Mouse (Mus musculus) intestine, postnatal 0 days (tissue): ENCODE results near the gene Vmn1r85. TPM values are rescaled to one million over a fixed set of nuclear protein-coding genes. Genes with fewer than 3 reads are reported as not detected.
A peak's percentile ranks its signal among the peaks of the same experiment; 100 is the strongest.

Experiments
- ATAC-seq: fragments of 200-750 bp; cut with Nextera tagmentation; 2 replicates; pipeline ENCODE4 v1.8.0; 2017; ENCODE audit warnings: mild to moderate bottlenecking, moderate TSS enrichment, moderate library complexity
- H3K27ac ChIP-seq: fragments of 300-500 bp; sonication (generic); 2 replicates; pipeline ENCODE4 v1.5.1; 2014; ENCODE audit warnings: mild to moderate bottlenecking, low read depth, low read length, moderate library complexity
- H3K27me3 ChIP-seq: fragments of 300-500 bp; sonication (generic); replicated peaks from 2 replicates; pipeline ENCODE4 v1.6.1; 2014; ENCODE audit warnings: low read length, mixed read lengths; ENCODE audit not compliant: control insufficient read depth, insufficient read depth
- H3K36me3 ChIP-seq: fragments of 300-500 bp; sonication (generic); 2 replicates; pipeline ENCODE4 v1.6.1; 2014; ENCODE audit warnings: mild to moderate bottlenecking, moderate library complexity; ENCODE audit not compliant: control insufficient read depth, insufficient read depth
- H3K4me1 ChIP-seq: fragments of 300-500 bp; sonication (generic); replicated peaks from 2 replicates; pipeline ENCODE4 v1.6.1; 2014; ENCODE audit warnings: antibody characterized with exemption, low read length, mixed read lengths; ENCODE audit not compliant: control insufficient read depth, insufficient read depth
- H3K4me2 ChIP-seq: fragments of 300-500 bp; sonication (generic); replicated peaks from 2 replicates; pipeline ENCODE4 v1.6.1; 2014; ENCODE audit warnings: low read depth, mild to moderate bottlenecking, moderate library complexity
- H3K4me3 ChIP-seq: fragments of 300-500 bp; sonication (generic); 2 replicates; pipeline ENCODE4 v1.5.1; 2014; ENCODE audit warnings: low read depth, low read length
- H3K9ac ChIP-seq: fragments of 300-500 bp; sonication (generic); 2 replicates; pipeline ENCODE4 v1.6.1; 2014; ENCODE audit warnings: mild to moderate bottlenecking, low read depth, low read length
- H3K9me3 ChIP-seq: fragments of 300-500 bp; sonication (generic); 2 replicates; pipeline ENCODE4 v1.6.1; 2016; ENCODE audit warnings: mixed run types; ENCODE audit not compliant: control insufficient read depth
- CTCF ChIP-seq: sonication (generic); IDR thresholded peaks from 2 replicates; pipeline ENCODE4 v1.5.1; 2016; ENCODE audit warnings: low read depth, mild to moderate bottlenecking, control low read depth, antibody characterized with exemption, moderate library complexity
- WGBS: fragments of 180-500 bp; shearing (Covaris S2); extraction: QIAGEN DNeasy Blood & Tissue Kit; methylation state at CpG from one replicate; pipeline ENCODE4 v1.1.7; 2014; 5-methylcytosine and 5-hydroxymethylcytosine counted together
- polyA plus RNA-seq: library from polyadenylated mRNA; unstranded; fragments of >200 nt; fragmentation: Nextera tagmentation; extraction: Ambion mirVana; gene quantifications from 2 replicates; pipeline ENCODE4 v1.2.1, GENCODE M21; 2015

The Vmn1r85 gene
- polyA plus RNA-seq, 1 experiment from 2014 or later = not detected

- 88% methylated on average over 1 of the region's 1 CpGs for WGBS
These were observed 53.7 kb downstream of the Vmn1r85 start for GRCm38 (mm10) chr7:13041256-13041655.

GRCm38 (mm10) chr7:13039181-13039580, 55.8 kb downstream of the Vmn1r85 start:
- Histone ChIP-seq H3K9me3 (no peaks in the 10 kb centered on the region), H3K27ac (no peak overlapping the region), H3K4me1 (peaks cover 15% of the 10 kb centered on the region; the same call in 1 of the 2 replicates), H3K36me3 (peaks cover 9% of the 10 kb centered on the region; the same call in 1 of the 2 replicates), H3K4me3 (peak overlapping the region; percentile 81; the same call in 1 of the 2 replicates), H3K9ac (peak overlapping the region; percentile 96), H3K27me3 (peaks cover 17% of the 10 kb centered on the region), H3K4me2 (peak overlapping the region; percentile 79)
- WGBS = 78% methylated on average over 1 of the region's 1 CpGs
- no peak for ATAC-seq
- TF ChIP-seq CTCF = no peak

More at GRCm38 (mm10) chr7:13041256-13041655, 53.7 kb downstream of the Vmn1r85 start:
- Histone ChIP-seq H3K4me3 (no peak overlapping the region), H3K36me3 (no peaks in the 10 kb centered on the region; the same call in 1 of the 2 replicates), H3K9ac (no peak overlapping the region), H3K9me3 (no peaks in the 10 kb centered on the region), H3K27ac (no peak overlapping the region), H3K4me1 (peaks cover 11% of the 10 kb centered on the region; the same call in 1 of the 2 replicates), H3K27me3 (peaks cover 29% of the 10 kb centered on the region), H3K4me2 (no peak overlapping the region)
- TF ChIP-seq CTCF = no peak
- no peak for ATAC-seq

- 0 out of 2 replicates have a peak, but pooled peaks have one; percentile 2 for ATAC-seq
- WGBS = 13% methylated on average over 15 of the region's 15 CpGs
- H3K36me3 ChIP-seq = peaks cover 9% of the 10 kb centered on the region; the same call in 1 of the 2 replicates
- H3K4me2 ChIP-seq = peak overlapping the region; percentile 79
- peak overlapping the region; percentile 96 for H3K9ac ChIP-seq
- TF ChIP-seq CTCF = no peak
- H3K27me3 ChIP-seq = peaks cover 12% of the 10 kb centered on the region
- H3K9me3 ChIP-seq = no peaks in the 10 kb centered on the region
- H3K4me1 ChIP-seq = peaks cover 11% of the 10 kb centered on the region; the same call in 1 of the 2 replicates
- H3K27ac ChIP-seq = peak overlapping the region; percentile 99
- peak overlapping the region; percentile 81 for H3K4me3 ChIP-seq
These were observed 56.3 kb downstream of the Vmn1r85 start for GRCm38 (mm10) chr7:13038621-13039169.

GRCm38 (mm10) chr7:13037901-13038555, 56.9 kb downstream of the Vmn1r85 start, which contains the start of gene Ube2m:
Gene Ube2m, minus strand, starts transcription at chr7:13038275.
- peaks cover 5% of the 10 kb centered on the region for H3K27me3 ChIP-seq
- ATAC-seq = peak; percentile 94
- peaks cover 9% of the 10 kb centered on the region; the same call in 1 of the 2 replicates for H3K36me3 ChIP-seq
- TF ChIP-seq CTCF = no peak
- H3K4me3 ChIP-seq = peak within 1 kb of the TSS; percentile 81
- under 1% methylated on average over 56 of the region's 65 CpGs for WGBS
- H3K4me2 ChIP-seq = peak within 1 kb of the TSS; percentile 79
- peak within 1 kb of the TSS; percentile 96 for H3K9ac ChIP-seq
- peak within 1 kb of the TSS; percentile 99 for H3K27ac ChIP-seq
- H3K9me3 ChIP-seq = no peaks in the 10 kb centered on the region
- H3K4me1 ChIP-seq = 0 out of 2 replicates have a peak, but pooled peaks cover 6% of the 10 kb centered on the region

DNA sequence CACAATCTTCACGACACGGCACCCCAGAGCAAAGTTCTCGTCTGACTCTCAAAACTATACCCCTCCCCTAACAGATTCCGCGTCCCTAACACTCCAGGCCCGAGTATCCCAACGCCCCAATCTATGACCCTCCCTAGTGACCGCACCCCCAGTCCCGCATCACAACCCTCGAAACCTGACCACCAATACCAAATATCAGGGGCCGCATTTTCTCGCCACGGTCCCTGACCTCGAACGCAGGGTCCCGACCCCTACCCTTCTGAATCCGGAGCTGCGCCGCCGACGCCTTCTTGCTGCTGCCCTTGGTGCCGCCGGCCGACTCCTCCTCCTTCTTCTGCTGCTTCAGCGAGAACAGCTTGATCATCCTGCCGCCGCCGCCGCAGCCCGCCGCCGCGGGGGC, 57.6 kb downstream of the Vmn1r85 start:
- ATAC-seq = peak; percentile 22
- peak overlapping the region; percentile 79 for H3K4me2 ChIP-seq
- peaks cover 13% of the 10 kb centered on the region; the same call in 1 of the 2 replicates for H3K36me3 ChIP-seq
- no peaks in the 10 kb centered on the region for H3K9me3 ChIP-seq
- no peak for TF ChIP-seq CTCF
- H3K27me3 ChIP-seq = no peaks in the 10 kb centered on the region
- WGBS = under 1% methylated on average over 32 of the region's 33 CpGs
- peak overlapping the region; percentile 96 for H3K9ac ChIP-seq
- H3K27ac ChIP-seq = peak overlapping the region; percentile 99
- 0 out of 2 replicates have a peak, but pooled peaks cover 6% of the 10 kb centered on the region for H3K4me1 ChIP-seq
- peak overlapping the region; percentile 81 for H3K4me3 ChIP-seq

DNA sequence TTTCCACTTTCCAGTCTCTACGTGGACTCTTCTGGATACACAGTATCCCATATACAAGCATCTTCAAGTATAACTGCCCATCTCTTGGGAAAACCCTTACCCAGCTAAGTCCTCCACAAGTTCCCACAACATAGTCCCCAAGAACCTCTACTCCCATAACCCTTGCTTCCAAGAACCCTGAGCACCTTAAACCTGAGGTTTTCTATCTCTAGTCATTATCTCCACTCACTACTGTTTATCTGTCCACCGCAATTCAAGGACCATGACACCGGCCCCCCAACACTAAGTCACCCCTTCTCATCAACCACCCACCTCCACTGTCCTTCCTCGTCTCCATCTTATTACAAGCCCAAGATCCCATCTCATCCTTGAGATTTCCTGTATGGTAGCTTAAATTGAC, 58.2 kb downstream of the Vmn1r85 start:
- Histone ChIP-seq H3K9ac (peak overlapping the region; percentile 96), H3K4me1 (0 out of 2 replicates have a peak, but pooled peaks cover 6% of the 10 kb centered on the region), H3K27ac (peak overlapping the region; percentile 99; the same call in 1 of the 2 replicates), H3K27me3 (no peaks in the 10 kb centered on the region), H3K4me3 (peak overlapping the region; percentile 81), H3K9me3 (no peaks in the 10 kb centered on the region), H3K4me2 (peak overlapping the region; percentile 79), H3K36me3 (peaks cover 19% of the 10 kb centered on the region)
- ATAC-seq = no peak
- TF ChIP-seq CTCF = no peak
- WGBS = 25% methylated on average over 4 of the region's 4 CpGs
